Mouse (Mus musculus) lung, postnatal 10 days (tissue): ENCODE measurements at regions not wholly inside any gene's neighbourhood (a gene's known extent, or its start where the extent isn't known, plus 50 kb on each side); places are given as distances from the start of the nearest gene placed in this dataset.
"Not testable (repeated sequence)": the region's sequence is repeated elsewhere in the genome, so short reads cannot be mapped to it uniquely, and the experiment has no call there.

Source experiments
- DNase-seq: peaks from one replicate; pipeline ENCODE4 v3.0.0; 2021

DNA sequence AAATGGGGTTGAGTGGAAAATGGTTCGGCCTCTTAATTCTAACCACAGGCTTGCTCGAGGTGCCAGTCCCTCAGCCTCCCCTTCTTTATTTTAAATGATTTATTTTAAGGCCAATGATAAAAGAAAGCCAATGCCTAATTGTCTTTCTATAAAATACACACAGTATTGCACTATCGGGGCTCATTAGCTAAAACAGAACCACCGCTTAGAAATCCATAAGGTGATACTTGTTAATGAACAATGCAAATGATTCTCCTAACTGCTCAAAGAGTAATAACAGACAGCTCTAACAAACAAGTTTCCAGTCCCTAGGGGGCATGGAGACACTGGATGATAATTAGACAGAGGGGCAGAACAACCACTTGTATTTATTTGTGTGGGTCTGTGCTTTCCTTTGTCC, 58.8 kb downstream of the Emx2 start:
- DNase-seq, result no peak

DNA sequence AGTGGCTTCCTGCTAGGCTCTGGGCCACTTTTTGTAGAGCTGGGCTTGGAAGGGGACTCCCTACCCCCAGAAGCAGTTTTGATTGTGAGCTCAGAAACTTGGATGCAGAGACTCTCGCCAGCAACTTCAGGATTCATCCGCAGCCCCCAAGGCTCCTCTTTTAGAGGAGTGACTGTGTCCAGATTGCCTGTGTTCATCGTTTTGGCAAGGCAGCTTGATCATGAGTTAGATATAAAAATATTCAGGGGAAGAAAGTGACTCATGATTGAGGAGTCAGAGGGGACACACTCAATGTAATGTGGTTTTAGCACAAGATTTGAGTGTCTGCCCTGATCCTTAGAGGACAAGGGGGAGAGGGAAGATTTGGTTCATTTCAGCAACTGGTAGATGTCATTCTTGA, 61.0 kb downstream of the Emx2 start:
- DNase-seq, result no peak

DNA sequence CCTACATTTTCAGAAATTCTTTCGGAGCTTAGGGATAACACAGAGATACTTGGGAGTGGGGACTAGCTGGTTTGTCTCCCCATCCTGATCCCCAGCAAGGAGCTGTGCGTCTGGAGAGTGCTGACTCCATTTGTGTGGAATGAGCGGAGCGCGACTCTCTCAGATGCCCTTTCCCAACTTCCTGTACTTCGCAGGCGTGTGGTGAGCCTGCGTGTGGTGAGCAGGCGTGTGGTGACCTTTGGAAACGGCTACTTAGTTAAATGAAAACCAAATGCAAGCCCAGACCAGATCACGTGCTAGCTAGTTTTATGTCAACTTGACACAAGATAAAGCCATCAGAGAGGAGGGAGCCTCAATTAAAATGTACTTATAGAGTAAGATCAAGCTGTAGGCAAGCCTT, 64.0 kb downstream of the Emx2 start:
- DNase-seq, result no peak

DNA sequence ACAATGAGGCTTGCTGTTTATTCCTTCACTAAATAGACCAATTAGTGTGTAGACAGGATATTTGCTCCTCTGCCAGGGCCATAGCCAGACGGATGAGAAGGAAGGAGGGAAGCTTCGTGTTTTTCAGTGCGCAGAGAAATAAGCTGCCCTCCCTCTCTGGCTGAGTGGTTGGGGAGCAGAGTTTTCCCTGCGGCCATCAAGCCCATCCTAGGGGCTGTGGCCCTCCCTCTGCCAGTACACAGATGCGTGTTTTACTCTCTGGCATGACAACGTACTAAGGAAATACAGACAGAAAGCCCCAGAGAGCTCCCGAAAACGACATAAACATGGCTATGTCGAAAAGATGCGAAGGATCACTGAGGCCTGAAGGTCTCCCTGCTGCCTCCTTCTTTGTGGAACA, 65.2 kb downstream of the Emx2 start:
- no peak for DNase-seq

DNA sequence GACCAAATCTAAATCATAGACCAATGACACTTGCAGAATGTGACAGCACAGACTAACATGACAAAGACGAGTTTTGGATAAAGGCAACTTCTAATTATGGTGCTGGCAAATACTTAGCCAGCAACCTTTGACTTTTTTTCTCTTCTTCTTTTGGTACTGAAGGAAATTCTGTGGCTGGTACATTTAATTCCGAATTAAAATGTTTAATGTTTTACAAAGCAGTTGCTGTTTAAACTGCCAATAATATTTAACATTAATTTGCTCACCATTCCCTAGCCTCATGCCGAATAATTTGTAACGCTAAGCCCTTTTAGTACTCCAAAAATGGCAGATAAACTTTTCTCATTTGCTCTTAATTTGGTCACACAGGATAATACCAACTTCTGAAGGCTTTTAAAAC, 105.9 kb downstream of the Emx2 start:
- DNase-seq, result no peak

DNA sequence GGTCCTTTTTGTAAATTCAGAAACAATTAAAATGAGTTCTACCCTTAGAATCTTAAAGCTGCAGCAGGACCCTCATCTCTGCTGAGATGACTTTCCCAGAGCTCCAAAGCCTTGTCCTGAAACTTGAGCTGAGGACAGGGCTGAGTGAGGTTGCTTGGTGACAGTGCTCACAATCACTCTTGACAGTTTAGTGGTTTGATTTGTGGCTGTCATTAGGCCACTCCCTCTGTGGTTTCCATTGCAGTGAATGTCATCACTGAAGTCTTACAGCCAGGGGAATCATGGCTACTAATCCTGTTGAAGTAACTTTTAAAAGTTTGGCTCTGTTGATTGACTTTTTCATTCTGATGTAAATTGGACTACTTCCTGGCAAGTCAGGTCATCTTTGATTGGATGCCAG, 110.7 kb downstream of the Emx2 start:
- no peak for DNase-seq

DNA sequence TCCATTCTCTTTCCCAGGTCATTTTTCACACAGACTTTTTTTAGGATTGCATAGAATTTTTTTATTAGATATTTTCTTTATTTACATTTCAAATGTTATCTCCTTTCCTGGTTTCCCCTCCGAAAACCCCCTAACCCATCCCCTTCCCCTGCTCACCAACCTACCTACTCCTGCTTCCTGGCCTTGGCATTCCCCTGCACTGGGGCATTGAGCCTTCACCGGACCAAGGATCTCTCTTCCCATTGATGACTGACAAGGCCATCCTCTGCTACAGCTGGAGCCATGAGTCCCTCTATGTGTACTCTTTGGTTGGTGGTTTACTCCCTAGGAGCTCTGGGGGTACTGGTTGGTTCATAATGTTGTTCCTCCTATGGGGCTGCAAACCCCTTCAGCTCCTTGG, 111.4 kb downstream of the Emx2 start:
- DNase-seq, result not testable (repeated sequence)

DNA sequence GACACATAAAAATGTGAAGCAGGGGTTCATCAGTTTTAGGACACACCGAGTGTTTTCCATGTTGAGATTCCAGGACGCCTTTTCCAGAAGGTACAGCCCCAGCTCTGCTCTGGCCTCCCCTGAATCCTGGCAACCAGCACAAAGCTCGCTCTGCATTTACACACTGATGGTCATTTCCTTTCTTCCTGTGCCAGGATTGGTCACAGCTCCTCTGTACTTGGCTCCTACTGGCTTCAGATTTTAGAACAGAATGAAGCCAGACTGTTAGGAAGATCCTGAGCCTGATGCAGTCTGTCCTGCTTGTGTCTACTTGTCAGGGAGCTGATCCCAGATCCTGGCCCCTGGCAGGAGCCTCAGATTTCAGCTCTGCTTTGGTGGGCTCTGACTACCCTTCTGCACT, 116.2 kb downstream of the Emx2 start:
- no peak for DNase-seq

DNA sequence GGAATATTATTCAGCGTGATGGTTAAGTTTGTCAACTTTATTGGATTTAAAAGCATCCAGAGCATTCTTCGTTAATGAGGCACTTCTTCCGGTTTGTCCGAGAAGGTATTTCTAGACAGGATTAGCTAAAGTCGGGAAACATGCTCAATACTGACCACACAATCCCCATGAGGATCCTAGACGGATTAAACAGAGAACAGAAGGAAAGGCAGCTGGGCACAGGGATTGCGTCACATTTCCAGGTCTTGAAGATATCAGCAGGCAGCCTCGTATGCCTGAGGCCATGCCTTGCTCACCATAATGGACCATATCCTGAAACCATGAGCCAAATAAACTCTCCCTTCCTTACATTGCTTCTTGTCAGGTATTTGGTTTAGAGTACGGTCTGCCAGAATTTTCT, 119.7 kb downstream of the Emx2 start:
- no peak for DNase-seq

DNA sequence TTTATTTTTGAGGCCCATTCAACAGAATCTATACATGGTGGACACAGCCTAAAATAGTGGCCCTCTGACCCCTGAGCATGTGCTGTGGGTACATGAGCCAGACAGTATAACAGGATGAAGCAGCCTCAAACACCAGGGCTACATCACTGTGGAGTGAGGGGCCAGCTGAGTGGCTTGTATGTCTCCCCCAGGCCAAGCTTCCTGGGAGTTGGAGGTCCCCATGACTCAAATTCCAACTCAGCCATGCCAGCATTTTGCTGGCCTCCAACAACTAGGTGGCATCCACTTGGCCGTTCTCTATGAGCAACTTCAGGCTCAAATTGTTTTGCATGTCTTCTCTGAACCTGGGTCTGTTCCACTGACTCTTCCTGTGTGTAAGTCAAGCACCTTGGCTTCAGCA, 121.5 kb downstream of the Emx2 start:
- no peak for DNase-seq

DNA sequence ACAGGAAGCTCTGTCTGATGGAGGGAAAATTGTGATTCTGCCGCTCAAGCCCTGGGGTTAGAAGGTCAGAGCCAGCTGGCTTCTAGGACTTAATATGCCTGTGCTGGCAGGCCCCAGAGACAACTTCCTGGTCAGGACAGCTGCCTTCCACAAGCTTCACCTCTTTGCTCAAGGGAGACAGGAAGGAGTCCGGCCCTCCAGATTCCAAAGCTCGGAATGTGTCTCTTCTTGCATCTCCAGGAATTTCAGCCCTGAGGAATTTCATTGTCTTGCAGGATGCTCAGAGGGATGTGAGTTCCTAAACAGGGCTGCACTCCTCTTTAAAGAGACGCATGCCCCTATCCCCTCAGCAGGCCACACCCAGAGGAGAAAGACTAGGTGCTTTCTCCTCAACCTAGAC, 127.7 kb downstream of the Emx2 start:
- peak; percentile 25 for DNase-seq

DNA sequence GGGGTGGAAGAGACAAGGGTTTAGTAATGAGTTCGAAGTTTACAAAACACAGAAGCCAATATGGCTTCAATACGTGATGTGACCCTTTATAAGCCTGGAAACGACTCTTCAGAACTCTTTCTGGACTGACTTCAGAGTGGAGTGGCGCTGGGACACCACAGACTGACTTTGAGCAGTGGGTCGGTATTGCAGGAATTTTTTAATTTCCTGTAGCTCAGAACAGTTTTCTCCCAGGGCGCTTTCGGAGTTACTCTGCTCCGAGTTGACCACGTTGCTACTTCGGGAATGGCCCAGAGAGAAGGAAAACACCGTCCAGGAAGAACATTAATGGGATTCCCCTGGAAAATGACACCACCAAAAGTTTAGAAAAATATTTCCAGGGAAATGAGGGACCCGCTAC, 129.1 kb downstream of the Emx2 start:
- no peak for DNase-seq

DNA sequence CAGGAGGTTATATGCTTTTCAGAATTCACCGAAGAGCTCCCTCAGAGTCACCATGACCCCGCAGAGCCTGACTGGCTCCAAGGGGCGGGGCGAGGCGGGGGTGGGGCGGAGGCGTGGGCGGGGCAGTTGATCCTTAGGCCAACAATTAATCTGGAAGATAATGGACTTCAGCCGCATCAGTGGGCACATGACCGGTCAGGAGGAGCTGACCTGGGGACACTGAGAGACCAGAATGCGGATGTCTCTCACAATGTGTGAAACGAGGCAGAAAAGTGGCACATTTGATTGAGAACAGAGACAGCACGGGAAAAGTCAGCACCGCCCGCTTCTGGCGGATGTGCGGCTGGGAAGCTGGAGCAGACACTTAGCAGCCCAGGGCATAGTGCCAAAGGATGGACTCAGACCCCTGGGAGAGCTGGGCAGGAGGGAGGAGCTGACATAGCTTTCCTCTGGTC, 129.9 kb downstream of the Emx2 start:
- DNase-seq, result peak; percentile 71

DNA sequence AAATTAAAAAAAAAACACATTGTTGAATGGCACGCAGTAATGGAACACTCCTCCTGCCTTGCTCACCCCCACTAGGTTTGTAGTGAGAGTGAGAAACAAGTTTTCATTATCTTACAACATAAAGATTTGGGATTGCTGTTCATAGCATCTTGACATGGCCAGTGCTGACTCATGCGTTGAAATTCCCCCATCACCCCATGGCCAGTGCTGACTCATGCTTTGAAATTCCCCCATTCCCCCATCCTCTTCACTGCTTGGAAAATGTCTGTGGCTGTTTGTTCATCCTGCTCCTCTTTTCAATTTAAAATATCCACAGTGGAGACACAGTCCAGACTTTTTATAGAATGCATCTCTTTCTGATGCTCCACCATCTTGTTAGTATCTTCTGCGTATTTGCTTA, 131.8 kb downstream of the Emx2 start:
- DNase-seq, result no peak

DNA sequence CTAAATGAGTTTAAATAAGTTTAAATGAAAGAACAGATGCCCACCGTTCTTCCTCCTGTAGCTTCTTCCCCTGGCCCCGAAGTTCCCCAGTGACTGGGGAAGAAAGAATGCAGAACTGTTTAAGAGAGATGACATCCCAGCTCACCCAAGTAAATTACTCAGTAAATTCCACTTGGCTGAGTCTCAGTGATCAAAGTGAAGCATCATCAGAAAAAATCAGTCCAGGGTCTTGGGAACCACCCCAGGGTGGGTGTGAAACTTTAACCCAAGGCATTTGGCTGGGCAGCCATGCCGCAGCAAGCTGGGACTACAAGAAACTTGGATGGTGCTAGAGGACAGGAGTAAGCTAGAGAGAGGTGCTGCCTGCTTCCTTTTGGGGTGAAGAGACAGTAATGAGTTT, 133.9 kb downstream of the Emx2 start:
- DNase-seq, result no peak

DNA sequence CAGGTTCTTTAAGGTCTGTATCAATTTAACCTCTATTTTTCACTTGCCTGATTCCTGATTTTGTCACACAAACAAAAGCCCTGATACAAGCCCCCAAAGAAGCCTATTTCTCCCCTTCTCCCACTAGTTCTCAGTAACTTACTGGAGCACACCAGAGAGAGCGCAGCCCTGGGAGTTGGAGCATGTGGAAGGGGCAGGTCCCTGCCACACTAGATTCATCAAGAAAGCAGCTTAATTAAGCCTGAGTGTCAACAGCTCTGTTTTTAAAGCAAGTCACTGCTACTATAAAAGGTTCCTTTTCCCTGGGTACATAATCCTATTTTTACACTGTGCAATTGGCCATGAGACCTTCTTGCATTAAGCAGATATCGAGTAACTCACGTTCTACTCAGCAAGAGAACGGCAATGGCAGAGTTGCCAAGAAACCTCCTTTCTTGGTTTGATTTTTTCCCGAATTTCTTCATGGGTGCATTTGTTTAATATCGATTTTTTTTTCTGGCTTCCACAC, 166.2 kb downstream of the Emx2 start:
- DNase-seq, result no peak

DNA sequence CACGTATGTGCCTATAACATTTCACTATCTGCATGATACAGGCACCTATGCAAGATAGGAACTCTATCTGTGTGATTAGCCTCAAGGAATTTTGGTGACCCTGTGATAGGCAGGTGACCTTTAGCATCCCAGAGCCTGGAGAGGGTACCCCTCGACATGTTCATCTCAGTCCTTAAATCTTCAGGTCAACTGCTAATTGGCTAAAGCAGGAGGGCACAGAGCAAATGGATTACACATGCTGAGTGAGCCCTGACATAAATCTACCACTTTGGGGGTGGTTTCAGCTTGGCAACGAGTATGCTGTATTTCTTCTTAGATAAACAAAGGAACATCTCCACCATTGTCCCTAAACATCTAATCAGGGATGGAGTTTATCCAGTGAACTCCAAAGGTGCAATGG, 169.5 kb downstream of the Emx2 start:
- DNase-seq, result no peak

DNA sequence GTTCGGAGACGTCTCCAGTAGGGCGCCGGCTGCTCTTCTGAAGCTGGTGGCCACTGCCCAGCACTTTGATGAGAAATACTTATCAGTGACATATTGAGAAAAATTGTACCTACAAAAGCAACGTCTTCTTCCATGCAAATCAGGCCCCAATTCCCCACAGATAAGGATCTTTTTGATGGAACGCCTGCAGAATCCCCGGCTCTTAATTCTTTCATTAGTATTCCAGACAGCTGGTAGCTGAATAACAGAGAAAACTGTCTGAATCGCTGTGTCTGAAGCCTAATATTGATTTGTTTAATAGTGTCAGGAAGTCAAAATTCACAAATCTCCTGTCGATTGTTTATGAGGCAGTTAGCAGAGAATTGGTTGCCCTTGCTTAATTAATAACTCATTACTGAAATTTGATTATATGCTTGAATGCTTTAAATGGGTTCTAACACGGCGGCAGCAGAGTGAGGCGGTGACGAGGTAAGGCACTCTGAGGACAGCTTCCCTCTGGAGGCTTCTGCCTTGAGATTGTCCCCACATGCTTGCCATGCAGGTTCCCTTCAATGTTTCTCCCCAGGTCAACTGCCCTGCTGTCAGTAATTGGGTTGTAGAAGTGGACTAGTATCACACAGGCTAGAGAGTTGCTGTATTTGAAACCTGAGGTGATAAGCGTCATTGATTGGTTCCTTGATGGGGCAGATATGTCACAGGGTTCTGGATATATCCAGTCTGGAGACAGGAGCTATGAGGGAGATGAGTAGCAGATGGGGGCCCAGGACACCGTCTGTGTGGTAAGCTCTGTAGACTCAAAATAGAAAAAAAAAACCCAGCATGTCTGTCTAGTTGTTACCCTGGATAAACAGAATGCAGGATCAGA, 170.4 kb downstream of the Emx2 start:
- DNase-seq, result no peak

DNA sequence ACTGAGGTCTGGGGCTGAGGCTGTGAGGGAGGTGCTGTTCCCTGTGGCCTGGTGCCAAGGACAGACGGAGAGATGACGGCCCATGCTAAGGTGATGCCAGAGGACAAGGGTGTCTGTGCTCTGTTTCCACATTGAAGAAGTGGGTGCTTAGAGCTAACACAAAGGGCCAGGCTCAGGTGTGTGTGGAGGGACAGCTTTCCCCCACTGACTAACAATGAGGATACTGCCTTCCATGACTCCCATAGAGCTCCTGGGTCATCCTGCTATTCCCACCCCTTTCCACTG, 170.9 kb downstream of the Emx2 start:
- no peak for DNase-seq

DNA sequence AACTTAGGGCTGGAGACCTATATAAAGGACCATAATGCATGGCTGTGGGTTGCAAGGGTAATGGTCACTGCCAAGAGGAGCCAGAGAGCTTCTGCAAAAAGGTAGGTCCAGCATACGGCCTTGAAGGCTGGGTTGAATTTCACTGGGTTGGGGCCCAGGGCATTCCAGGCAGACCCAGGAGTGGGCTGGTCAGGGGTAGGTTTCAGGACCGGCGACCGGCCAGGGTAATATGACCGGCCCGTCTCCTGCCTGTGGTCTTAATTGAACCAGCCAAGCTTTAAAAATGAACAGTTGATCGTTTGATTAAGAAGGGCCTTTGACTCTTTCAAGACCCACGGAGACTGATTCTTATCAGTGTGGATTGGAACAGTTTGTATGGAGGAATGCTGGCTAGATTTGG, 171.9 kb downstream of the Emx2 start:
- DNase-seq, result no peak

DNA sequence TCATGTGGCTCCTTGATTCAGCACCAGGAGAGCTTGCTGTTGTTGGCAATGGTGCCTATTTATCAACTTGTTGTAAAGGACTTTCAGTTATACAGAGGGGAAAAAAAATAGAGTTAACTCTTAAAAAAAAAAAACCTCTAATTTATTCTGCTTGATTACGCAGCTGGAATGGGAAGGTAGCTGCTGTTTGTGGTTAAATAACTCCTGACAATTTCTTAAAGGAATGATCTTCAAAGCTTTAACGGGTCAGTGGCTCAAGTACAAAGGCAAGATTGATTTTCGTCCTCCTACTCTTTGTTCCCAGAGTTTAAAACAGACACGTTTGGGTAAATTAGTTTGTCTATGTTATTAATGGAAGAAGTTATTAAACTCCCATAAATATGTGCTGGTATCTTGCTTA, 172.5 kb downstream of the Emx2 start:
- no peak for DNase-seq

DNA sequence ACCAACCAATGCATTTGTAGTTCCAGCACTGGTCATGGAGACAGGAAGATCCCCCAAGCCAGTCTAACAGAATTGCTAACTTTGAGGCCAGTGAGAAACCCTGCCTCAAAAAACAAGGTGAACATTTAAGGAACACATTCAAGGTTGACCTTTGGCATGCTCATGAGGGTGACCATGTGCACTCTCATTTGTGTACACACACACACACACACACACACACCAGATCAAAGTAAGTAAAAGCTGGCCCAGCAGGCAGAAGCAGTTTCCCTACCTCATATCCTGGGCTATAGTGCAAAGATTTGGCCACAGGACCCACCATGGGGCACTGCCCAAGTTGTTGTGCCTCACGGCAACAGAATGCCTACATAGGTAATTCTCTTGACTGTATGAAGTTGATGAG, 173.4 kb downstream of the Emx2 start:
- no peak for DNase-seq

DNA sequence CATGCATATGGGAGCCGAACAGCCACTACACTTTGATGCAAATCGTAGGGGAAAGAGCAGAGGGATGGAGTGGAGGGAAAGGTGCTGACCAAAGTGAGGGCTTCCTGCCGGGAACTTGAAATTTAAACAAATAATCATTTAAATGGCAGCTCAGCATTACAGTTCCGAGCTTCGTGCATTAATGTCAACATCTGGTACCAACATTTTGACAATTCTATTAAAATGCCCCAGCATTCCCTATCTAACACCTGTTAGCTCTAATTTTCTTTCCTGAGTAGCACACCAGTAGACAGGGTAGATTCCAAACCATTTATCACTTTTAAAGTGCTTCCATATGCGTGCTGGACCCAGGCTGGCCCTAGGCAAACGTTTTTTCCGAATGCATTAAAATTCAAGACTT, 178.1 kb downstream of the Emx2 start:
- DNase-seq, result no peak

DNA sequence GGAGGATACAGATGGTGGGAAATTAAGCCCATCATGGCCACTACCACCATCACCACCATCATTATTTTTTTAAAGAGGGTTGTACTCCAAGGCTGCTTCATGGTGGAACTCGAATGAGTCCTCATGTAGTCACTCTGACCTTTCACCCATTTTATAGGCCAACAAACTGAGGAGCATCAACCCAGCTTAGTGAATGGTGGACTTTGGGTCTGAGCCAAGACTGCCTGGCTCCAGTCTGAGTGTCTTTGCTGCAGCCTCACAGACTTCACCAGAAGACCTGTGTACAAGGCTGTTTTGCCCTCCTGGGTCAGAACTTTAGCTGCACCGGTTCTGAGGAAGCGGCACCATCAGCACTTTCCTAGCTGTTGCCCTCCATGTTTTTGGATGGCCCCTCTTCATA, 184.4 kb downstream of the Emx2 start:
- no peak for DNase-seq

DNA sequence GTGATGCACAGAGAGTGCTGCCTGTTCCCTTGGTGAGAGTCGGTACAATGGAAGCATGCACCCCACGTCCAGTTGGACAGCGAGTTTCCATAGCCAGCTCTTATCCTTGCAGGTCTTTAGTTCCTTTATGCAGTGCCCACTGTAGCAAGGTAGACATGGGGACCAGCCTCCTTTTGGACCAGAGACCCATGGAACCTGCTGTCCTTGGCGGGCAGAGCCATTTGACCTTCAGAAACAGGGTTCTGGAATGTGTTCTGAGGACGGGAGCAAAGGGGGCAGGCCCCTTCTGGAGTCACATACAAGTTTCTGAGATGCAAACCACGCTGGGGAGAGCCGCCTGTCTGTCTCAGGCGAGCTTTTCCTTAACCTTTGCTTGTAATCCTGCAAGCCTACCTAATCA, 188.1 kb downstream of the Emx2 start:
- no peak for DNase-seq
